Mouse (Mus musculus) lung, adult 2 months (tissue): ENCODE results near the gene Med19.

Experiments used
- CTCF ChIP-seq: fragments of 200-500 bp; IDR thresholded peaks from 2 replicates; pipeline ENCODE4 v1.5.1; 2011; ENCODE audit warnings: mild to moderate bottlenecking, low read length, control low read depth; ENCODE audit not compliant: insufficient read depth
- POLR2A ChIP-seq: fragments of 200-500 bp; IDR thresholded peaks from 2 replicates; pipeline ENCODE4 v1.6.1; 2011; ENCODE audit warnings: low read depth, mild to moderate bottlenecking, control low read depth, low read length, borderline replicate concordance; ENCODE audit errors: extremely low read depth

DNA sequence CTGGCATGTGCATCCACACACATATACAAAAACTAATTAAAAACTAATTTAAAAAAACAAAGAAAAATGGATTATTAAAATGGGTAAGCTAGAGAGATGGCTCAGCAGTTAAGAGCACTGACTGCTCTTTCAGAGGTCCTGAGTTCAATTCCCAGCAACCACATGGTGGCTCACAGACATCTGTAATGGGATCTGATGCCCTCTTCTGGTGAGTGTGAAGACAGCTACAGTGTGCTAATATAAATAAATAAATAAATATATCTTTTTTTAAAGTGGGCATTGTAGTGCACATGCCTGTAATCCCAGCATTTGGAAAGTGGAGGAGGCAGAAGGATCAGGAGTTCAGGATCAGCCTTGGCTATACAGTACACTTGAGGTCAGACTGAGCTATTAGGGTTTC lies 24.8 kb upstream of the Med19 start:
- no peak for TF ChIP-seq POLR2A
- TF ChIP-seq CTCF, result no peak
